Comparison of ENCODE assay signal across 21 mouse cellular contexts in genomic region chr7:46675061-46675460, GRCm38 (mm10). TPM values are rescaled to one million over a fixed set of nuclear protein-coding genes. Genes with fewer than 3 reads are reported as not detected.
DNase-seq lines count a peak whose midpoint lies in the region; ATAC-seq lines count a peak whose summit lies in the region.
"Had no signal": no experiment of that assay in that cellular context is flagged by ENCODE, and none has a peak within 500 bp of the region (broad histone marks: within the 10 kb centered on the region; RNA-seq: fewer than 3 reads in every experiment).

No protein-coding gene starts in this region.

- DNase-seq in layer of hippocampus, adult 18-20 months (ENCODE audit: low spot score in 2 of 2), result peak; percentile 44 to 73
- no peak for DNase-seq in layer of hippocampus, postnatal 10 days (ENCODE audit: low spot score in 2 of 2)
- peak; percentile 37 for DNase-seq in brain, adult 2 months (ENCODE audit: low read depth, low spot score)
- DNase-seq in layer of hippocampus, adult 9-10 months (ENCODE audit: low spot score), result peak; percentile 43
- DNase-seq in adrenal gland, adult (ENCODE audit: inconsistent age in 2 of 2, low spot score in 1 of 2), result no peak
- DNase-seq: adrenal gland, adult 2 months; adrenal gland, postnatal 14 days; cerebellum, adult 11-12 months; cerebellum, adult 9-10 months; cerebellum, postnatal 14 days; gastrocnemius, adult 2 months; gastrocnemius, postnatal 14 days; heart, adult 11 months had no signal

- no peak for ATAC-seq in monocyte, adult 5-6 weeks (replicated peaks; ENCODE audit: insufficient number of reproducible peaks, low FRiP score, low TSS enrichment, poor library complexity, severe bottlenecking)
- ATAC-seq: CD4-positive, CD25-positive, alpha-beta regulatory T cell, adult 4 months; forebrain, embryonic 13.5 days; forebrain, embryonic 16.5 days; Patski had no signal

RNA-seq across cellular contexts. Expression of gene Tph1, which starts 2.7 kb away (rescaled TPM):
- under 1 TPM in 1 of 2 experiments, not detected in 1; 0.23 TPM for total RNA-seq in layer of hippocampus, adult 18-20 months (2021)
- total RNA-seq in layer of hippocampus, postnatal 10 days (2021), result under 1 TPM; 0.50 to 0.56 TPM
- not detected in 3 replicates for total RNA-seq in monocyte, adult 5-6 weeks (2017)
- total RNA-seq: adrenal gland, adult 2 months; adrenal gland, postnatal 14 days; heart, adult 8-10 months; heart, postnatal 25 days; hematopoietic stem cell, adult 5-6 weeks had no signal

RNA-seq across cellular contexts. Expression of gene Saal1, which starts 35.4 kb away (rescaled TPM):
- 10 to 100 TPM; 10.1 to 10.6 TPM for total RNA-seq in layer of hippocampus, adult 18-20 months (2021)
- total RNA-seq in layer of hippocampus, postnatal 10 days (2021), result 10 to 100 TPM; 10.3 to 10.5 TPM
- total RNA-seq in monocyte, adult 5-6 weeks (2017), result 7.8 to 13.5 TPM (median 9.5 TPM) in 3 replicates

RNA-seq across cellular contexts. Expression of gene Sergef, which starts 35.5 kb away (rescaled TPM):
- total RNA-seq in layer of hippocampus, adult 18-20 months (2021), result 10 to 100 TPM; 47.9 to 50.8 TPM
- total RNA-seq in layer of hippocampus, postnatal 10 days (2021), result 10 to 100 TPM; 50.5 to 55.9 TPM
- 5.3 to 18.6 TPM (median 16.5 TPM) in 3 replicates for total RNA-seq in monocyte, adult 5-6 weeks (2017)

RNA-seq across cellular contexts. Expression of gene Saa3, which starts 40.4 kb away (rescaled TPM):
- not detected for total RNA-seq in layer of hippocampus, adult 18-20 months (2021)
- total RNA-seq in layer of hippocampus, postnatal 10 days (2021), result under 1 TPM in 1 of 2 experiments, not detected in 1; 0.16 TPM
- total RNA-seq in monocyte, adult 5-6 weeks (2017), result not detected in 3 replicates
- total RNA-seq: gastrocnemius, adult 2 months; gastrocnemius, postnatal 14 days; hematopoietic stem cell, adult 5-6 weeks had no signal

RNA-seq across cellular contexts. Expression of gene Saa4, which starts 57.3 kb away (rescaled TPM):
- total RNA-seq in layer of hippocampus, adult 18-20 months (2021), result not detected
- not detected for total RNA-seq in layer of hippocampus, postnatal 10 days (2021)
- total RNA-seq in monocyte, adult 5-6 weeks (2017), result not detected in 3 replicates
- total RNA-seq: gastrocnemius, adult 2 months; gastrocnemius, postnatal 14 days; heart, adult 8-10 months; heart, postnatal 25 days; hematopoietic stem cell, adult 5-6 weeks had no signal

Comparison
In these comparisons a context has a peak if more than half of its experiments do, and no peak if none do; other contexts are left out.
1. DNase-seq: peak in layer of hippocampus, adult 18-20 months (2 of 2), brain, adult 2 months (single experiment) and layer of hippocampus, adult 9-10 months (single experiment); none in layer of hippocampus, postnatal 10 days (0 of 2) and adrenal gland, adult (0 of 2).